Mouse (Mus musculus) forelimb bud, embryonic 11.5 days (tissue): ENCODE data around the gene Ctnnbip1.

Experiments
- DNase-seq: peaks from one replicate; pipeline ENCODE4 v3.0.0-alpha.2; 2012; ENCODE audit warnings: low read depth, low spot score

Ctnnbip1 gene

GRCm38 (mm10) chr4:149561986-149562904 lies 44.2 kb downstream of the Ctnnbip1 start:
- no peak for DNase-seq

- no peak for DNase-seq
Measured at GRCm38 (mm10) chr4:149562905-149563347, 44.9 kb downstream of the Ctnnbip1 start.

GRCm38 (mm10) chr4:149563941-149564361 lies 45.9 kb downstream of the Ctnnbip1 start:
- no peak for DNase-seq

GRCm38 (mm10) chr4:149564452-149565407 lies 46.7 kb downstream of the Ctnnbip1 start:
- DNase-seq: peak; percentile 54

DNA sequence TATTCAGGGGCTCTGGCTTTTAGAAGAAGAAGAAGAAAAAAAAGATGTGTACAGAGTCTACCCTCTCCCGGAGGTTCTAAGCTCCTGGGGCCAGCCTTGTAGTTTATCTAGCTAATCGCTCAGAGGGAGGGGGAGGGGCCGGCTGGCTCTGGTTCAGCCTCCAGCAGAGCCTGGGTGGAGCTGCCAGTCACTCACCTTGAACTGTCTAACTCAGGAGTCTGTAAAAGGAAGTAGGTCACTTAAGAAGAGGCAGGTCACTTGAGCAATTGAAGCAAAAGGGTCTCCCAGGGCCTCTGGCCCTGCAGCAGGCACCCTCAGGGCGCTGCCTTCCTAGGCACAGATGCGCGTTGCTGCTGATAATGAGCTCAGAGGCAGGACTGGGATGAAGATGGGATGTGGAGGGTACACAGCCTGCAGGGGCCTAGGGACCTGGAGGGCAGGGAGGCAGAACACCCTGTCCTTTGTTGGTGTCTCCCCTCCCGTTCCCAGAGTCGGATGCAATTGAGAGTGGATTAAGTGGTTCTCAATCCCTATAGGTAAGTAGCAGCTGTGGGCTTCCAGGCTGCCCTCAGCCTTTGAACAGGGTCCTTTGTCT lies 49.5 kb downstream of the Ctnnbip1 start:
- DNase-seq: no peak

GRCm38 (mm10) chr4:149568622-149569021 lies 50.6 kb downstream of the Ctnnbip1 start:
- no peak for DNase-seq

- no peak for DNase-seq
Measured at GRCm38 (mm10) chr4:149569781-149570497, 51.9 kb downstream of the Ctnnbip1 start.

DNA sequence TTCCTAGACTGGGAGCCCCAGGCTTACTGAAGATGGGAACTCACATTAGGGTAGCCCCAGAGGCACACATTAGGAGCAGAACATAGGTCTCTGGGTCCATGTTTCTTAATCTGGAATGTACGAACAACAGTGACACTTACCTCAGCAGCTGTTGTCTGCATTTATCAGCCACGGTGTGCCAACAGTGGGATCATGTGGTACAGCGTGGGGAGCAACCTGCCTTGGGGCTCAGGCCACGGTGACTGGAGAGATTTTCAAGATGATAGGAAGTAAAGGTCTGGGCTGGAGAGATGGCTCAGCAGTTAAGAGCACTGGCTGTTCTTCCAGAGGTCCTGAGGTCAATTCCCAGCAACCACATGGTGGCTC lies 52.4 kb downstream of the Ctnnbip1 start:
- DNase-seq: no peak

GRCm38 (mm10) chr4:149571209-149571608 lies 53.2 kb downstream of the Ctnnbip1 start:
- no peak for DNase-seq

DNA sequence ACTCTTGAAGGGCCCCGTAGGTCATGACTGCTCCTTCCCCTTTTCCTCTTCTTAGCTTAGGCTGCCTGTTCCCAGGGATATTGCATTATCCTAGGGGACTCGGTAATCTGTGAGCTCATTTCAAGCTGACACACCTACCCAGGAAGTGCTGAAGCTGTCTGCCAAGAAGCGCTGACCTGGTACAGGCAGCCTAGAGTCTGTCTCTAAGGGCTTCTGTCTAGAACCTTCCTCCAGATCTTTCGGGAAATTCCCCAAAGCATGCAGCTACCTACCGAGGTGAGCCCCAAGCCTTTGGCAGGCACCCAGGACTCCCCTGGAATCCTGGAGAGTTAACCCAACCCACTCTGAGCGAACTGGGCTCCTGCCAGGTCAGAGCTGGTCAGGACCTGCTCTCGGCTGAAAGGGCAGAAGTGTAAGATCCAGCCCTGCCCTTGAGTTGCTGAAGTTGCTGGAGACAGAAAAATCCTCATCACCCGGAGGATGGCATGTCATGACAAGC lies 53.7 kb downstream of the Ctnnbip1 start:
- DNase-seq: no peak

- DNase-seq: no peak
Measured at GRCm38 (mm10) chr4:149572446-149572845, 54.4 kb downstream of the Ctnnbip1 start.

GRCm38 (mm10) chr4:149572851-149573250 lies 54.8 kb downstream of the Ctnnbip1 start:
- DNase-seq: no peak

- no peak for DNase-seq
Measured at GRCm38 (mm10) chr4:149574391-149574821, 56.4 kb downstream of the Ctnnbip1 start.

GRCm38 (mm10) chr4:149576061-149576460 lies 58.0 kb downstream of the Ctnnbip1 start:
- DNase-seq: no peak

GRCm38 (mm10) chr4:149576993-149577548 lies 59.0 kb downstream of the Ctnnbip1 start:
- DNase-seq: no peak

- no peak for DNase-seq
Measured at GRCm38 (mm10) chr4:149578085-149578681, 60.1 kb downstream of the Ctnnbip1 start.

DNA sequence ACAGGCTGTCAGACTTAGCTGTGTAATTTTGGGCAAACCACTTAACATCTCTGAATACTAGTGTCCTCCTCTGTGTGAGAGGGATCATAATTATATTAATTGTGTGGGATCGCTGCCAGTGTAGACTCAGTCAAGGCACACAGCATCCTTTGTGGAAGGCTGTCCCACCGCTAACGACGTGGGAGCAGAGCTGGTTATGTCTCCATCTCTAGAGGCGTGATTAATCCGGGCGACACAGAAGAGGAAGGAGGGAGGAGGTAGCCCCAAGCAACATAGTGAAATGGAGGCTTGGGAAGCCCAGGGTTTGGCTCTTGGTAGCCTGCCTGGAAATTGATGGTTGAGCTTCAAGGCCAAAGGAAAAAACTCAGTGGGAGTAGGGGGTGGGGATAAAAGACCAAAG lies 60.8 kb downstream of the Ctnnbip1 start:
- DNase-seq: no peak

DNA sequence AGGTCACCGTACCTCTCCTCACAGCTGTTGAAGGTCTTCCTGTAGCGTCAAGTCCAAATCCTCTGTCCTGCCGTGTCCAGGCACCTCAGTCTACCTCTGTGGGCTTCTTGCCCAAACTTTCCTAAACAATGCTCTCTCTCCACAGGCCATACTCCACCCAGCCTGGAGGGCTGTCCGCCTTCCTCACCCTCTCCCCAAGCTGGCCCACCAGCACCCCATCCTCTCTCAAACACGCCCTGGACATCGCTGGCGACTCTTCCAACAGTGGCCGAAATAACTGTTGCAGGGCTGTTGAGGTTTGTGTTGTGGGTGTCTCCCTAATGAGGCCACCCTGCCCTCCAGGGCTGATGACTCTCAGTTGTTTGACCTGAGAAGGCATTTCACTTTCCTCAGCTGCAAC lies 67.2 kb downstream of the Ctnnbip1 start:
- no peak for DNase-seq

DNA sequence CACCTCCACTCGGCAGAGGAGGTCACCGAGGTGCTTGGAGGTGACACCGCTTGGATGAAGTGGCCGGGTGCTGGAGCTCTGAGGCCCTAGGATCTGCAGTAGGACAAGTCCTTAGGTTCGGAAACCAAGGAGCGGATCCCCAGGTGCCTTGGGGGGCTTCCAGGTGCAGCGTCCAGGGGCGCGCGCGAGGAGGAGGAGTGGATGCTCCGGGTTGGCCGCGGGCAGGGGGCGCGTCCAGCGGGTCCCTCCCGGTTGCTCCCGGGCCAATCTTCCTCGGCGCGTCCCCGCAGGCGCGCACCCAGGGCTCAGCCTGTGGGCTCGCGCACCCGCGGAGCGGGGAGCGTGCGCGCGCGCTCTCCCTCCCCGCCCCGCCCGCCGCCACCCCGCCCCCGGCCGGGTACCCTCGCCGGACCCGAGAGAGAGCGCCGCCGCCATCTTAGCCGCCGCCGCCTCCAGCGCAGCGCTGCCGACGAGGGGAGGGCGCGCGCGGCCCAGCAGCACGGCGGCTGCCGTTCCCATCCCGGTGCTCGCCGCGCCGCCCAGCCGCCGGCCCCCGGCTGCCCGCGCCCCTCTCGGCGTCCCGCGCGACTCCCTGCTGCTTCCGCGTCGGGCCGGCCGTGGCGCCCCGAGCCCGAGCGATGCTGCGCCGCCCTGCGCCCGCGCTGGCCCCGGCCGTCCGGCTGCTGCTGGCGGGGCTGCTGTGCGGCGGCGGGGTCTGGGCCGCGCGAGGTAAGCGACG lies 68.2 kb downstream of the Ctnnbip1 start, which contains the start of gene Clstn1:
TSS of gene Clstn1 (plus strand) at position 425 of the 739 bp plus-strand sequence.
- peak; percentile 70 for DNase-seq
